Mouse (Mus musculus): Measurements from ENCODE around the gene Rps18. TPM values are rescaled to one million over a fixed set of nuclear protein-coding genes. Genes with fewer than 3 reads are reported as not detected.
"Not testable (repeated sequence)": the region's sequence is repeated elsewhere in the genome, so short reads cannot be mapped to it uniquely, and the experiment has no call there.

The Rps18 gene
- polyA plus RNA-seq, 1 experiment from 2014 or later = 1,812 TPM

- H3K4me3 ChIP-seq (replicated peaks); H3K4me2 ChIP-seq (replicated peaks); H3K9me3 ChIP-seq; ATAC-seq; H3K36me3 ChIP-seq; H3K9ac ChIP-seq; H3K27ac ChIP-seq; H3K27me3 ChIP-seq (replicated peaks); H3K4me1 ChIP-seq (replicated peaks): not testable (repeated sequence)
- WGBS = 72% methylated on average over 6 of the region's 6 CpGs
These were observed 51.7 kb downstream of the Rps18 start for GRCm38 (mm10) chr17:33903911-33904651.

- H3K4me3 ChIP-seq (replicated peaks) = no peak overlapping the region
- no peak overlapping the region for H3K9ac ChIP-seq
- WGBS = 81% methylated on average over 7 of the region's 7 CpGs
- H3K27ac ChIP-seq = no peak overlapping the region
- H3K4me1 ChIP-seq (replicated peaks) = no peaks in the 10 kb centered on the region
- no peak overlapping the region for H3K4me2 ChIP-seq (replicated peaks)
- H3K9me3 ChIP-seq = no peaks in the 10 kb centered on the region
- H3K27me3 ChIP-seq (replicated peaks) = no peaks in the 10 kb centered on the region
- H3K36me3 ChIP-seq = no peaks in the 10 kb centered on the region
- ATAC-seq = no peak
These were observed 53.3 kb downstream of the Rps18 start for GRCm38 (mm10) chr17:33902491-33902890.

- WGBS = 26% methylated on average over 4 of the region's 4 CpGs
- no peak overlapping the region for H3K4me2 ChIP-seq (replicated peaks)
- H3K9me3 ChIP-seq = no peaks in the 10 kb centered on the region
- no peak for ATAC-seq
- no peaks in the 10 kb centered on the region for H3K27me3 ChIP-seq (replicated peaks)
- no peaks in the 10 kb centered on the region for H3K36me3 ChIP-seq
- H3K4me1 ChIP-seq (replicated peaks) = no peaks in the 10 kb centered on the region
- H3K27ac ChIP-seq = no peak overlapping the region
- no peak overlapping the region for H3K4me3 ChIP-seq (replicated peaks)
- no peak overlapping the region for H3K9ac ChIP-seq
These were observed 53.7 kb downstream of the Rps18 start for GRCm38 (mm10) chr17:33902079-33902478.

Other genes starting within 250 kb of the Rps18 start
- gene March2, start 237.3 kb downstream of the Rps18 start, polyA plus RNA-seq (2015; fragmentation: Nextera tagmentation; extraction: Ambion mirVana) = 49.4 and 52.7 TPM in 2 replicates
- gene Rab11b, start 195.5 kb downstream of the Rps18 start, polyA plus RNA-seq (2015; fragmentation: Nextera tagmentation; extraction: Ambion mirVana) = 206 and 218 TPM in 2 replicates
- gene Angptl4, start 174.2 kb downstream of the Rps18 start, polyA plus RNA-seq (2015; fragmentation: Nextera tagmentation; extraction: Ambion mirVana) = 20.7 and 23.4 TPM in 2 replicates
- gene Kank3, start 145.5 kb downstream of the Rps18 start, polyA plus RNA-seq (2015; fragmentation: Nextera tagmentation; extraction: Ambion mirVana) = 23.0 and 30.5 TPM in 2 replicates
- gene Rps28, start 131.4 kb downstream of the Rps18 start, polyA plus RNA-seq (2015; fragmentation: Nextera tagmentation; extraction: Ambion mirVana) = 1,025 and 1,054 TPM in 2 replicates
- gene Ndufa7, start 131.4 kb downstream of the Rps18 start, polyA plus RNA-seq (2015; fragmentation: Nextera tagmentation; extraction: Ambion mirVana) = 492 and 540 TPM in 2 replicates
- 53.3 and 61.3 TPM in 2 replicates for gene Cd320, start 112.9 kb downstream of the Rps18 start, polyA plus RNA-seq (2015; fragmentation: Nextera tagmentation; extraction: Ambion mirVana)
- gene Gm7029, start 82.2 kb downstream of the Rps18 start, polyA plus RNA-seq (2015; fragmentation: Nextera tagmentation; extraction: Ambion mirVana) = not detected in 2 replicates
- 5.7 and 7.1 TPM in 2 replicates for gene Kifc1, start 65.3 kb downstream of the Rps18 start, polyA plus RNA-seq (2015; fragmentation: Nextera tagmentation; extraction: Ambion mirVana)
- 0.18 and 0.21 TPM in 2 replicates for gene Platr17, start 50.9 kb downstream of the Rps18 start, polyA plus RNA-seq (2015; fragmentation: Nextera tagmentation; extraction: Ambion mirVana)
- gene Daxx, start 46.6 kb downstream of the Rps18 start, polyA plus RNA-seq (2015; fragmentation: Nextera tagmentation; extraction: Ambion mirVana) = 37.5 and 39.1 TPM in 2 replicates
- gene Tapbp, start 40.1 kb downstream of the Rps18 start, polyA plus RNA-seq (2015; fragmentation: Nextera tagmentation; extraction: Ambion mirVana) = 35.6 and 39.3 TPM in 2 replicates
- gene Zbtb22, start 40.1 kb downstream of the Rps18 start, polyA plus RNA-seq (2015; fragmentation: Nextera tagmentation; extraction: Ambion mirVana) = 14.4 and 16.2 TPM in 2 replicates
- gene Rgl2, start 26.5 kb downstream of the Rps18 start, polyA plus RNA-seq (2015; fragmentation: Nextera tagmentation; extraction: Ambion mirVana) = 29.2 and 32.9 TPM in 2 replicates
- gene Pfdn6, start 15.7 kb downstream of the Rps18 start, polyA plus RNA-seq (2015; fragmentation: Nextera tagmentation; extraction: Ambion mirVana) = 153 and 159 TPM in 2 replicates
- gene Wdr46, start 15.3 kb downstream of the Rps18 start, polyA plus RNA-seq (2015; fragmentation: Nextera tagmentation; extraction: Ambion mirVana) = 37.1 and 38.5 TPM in 2 replicates
- gene B3galt4, start 4.5 kb downstream of the Rps18 start, polyA plus RNA-seq (2015; fragmentation: Nextera tagmentation; extraction: Ambion mirVana) = 9.8 TPM in 2 replicates
- gene Vps52, start 189 bp downstream of the Rps18 start, polyA plus RNA-seq (2015; fragmentation: Nextera tagmentation; extraction: Ambion mirVana) = 44.0 and 47.4 TPM in 2 replicates
- gene H2-K1, start 44.3 kb upstream of the Rps18 start, polyA plus RNA-seq (2015; fragmentation: Nextera tagmentation; extraction: Ambion mirVana) = 190 and 264 TPM in 2 replicates
- 16.8 and 18.2 TPM in 2 replicates for gene Ring1, start 68.7 kb upstream of the Rps18 start, polyA plus RNA-seq (2015; fragmentation: Nextera tagmentation; extraction: Ambion mirVana)
- 51.5 and 60.9 TPM in 2 replicates for gene H2-Ke6, start 72.1 kb upstream of the Rps18 start, polyA plus RNA-seq (2015; fragmentation: Nextera tagmentation; extraction: Ambion mirVana)
- gene Slc39a7, start 75.7 kb upstream of the Rps18 start, polyA plus RNA-seq (2015; fragmentation: Nextera tagmentation; extraction: Ambion mirVana) = 151 and 172 TPM in 2 replicates
- gene Rxrb, start 75.8 kb upstream of the Rps18 start, polyA plus RNA-seq (2015; fragmentation: Nextera tagmentation; extraction: Ambion mirVana) = 41.8 and 45.0 TPM in 2 replicates
- 0.90 and 1.0 TPM in 2 replicates for gene Col11a2, start 83.4 kb upstream of the Rps18 start, polyA plus RNA-seq (2015; fragmentation: Nextera tagmentation; extraction: Ambion mirVana)
- 0.66 and 0.85 TPM in 2 replicates for gene H2-Oa, start 136.3 kb upstream of the Rps18 start, polyA plus RNA-seq (2015; fragmentation: Nextera tagmentation; extraction: Ambion mirVana)
- gene H2-DMa, start 163.5 kb upstream of the Rps18 start, polyA plus RNA-seq (2015; fragmentation: Nextera tagmentation; extraction: Ambion mirVana) = 11.3 and 13.4 TPM in 2 replicates
- 88.2 and 90.7 TPM in 2 replicates for gene Brd2, start 166.6 kb upstream of the Rps18 start, polyA plus RNA-seq (2015; fragmentation: Nextera tagmentation; extraction: Ambion mirVana)
- 0.68 and 0.83 TPM in 2 replicates for gene H2-DMb2, start 187.3 kb upstream of the Rps18 start, polyA plus RNA-seq (2015; fragmentation: Nextera tagmentation; extraction: Ambion mirVana)
- gene H2-DMb1, start 197.1 kb upstream of the Rps18 start, polyA plus RNA-seq (2015; fragmentation: Nextera tagmentation; extraction: Ambion mirVana) = 3.2 TPM in 2 replicates
- gene Tap1, start 231.6 kb upstream of the Rps18 start, polyA plus RNA-seq (2015; fragmentation: Nextera tagmentation; extraction: Ambion mirVana) = 6.2 and 6.9 TPM in 2 replicates
- 9.3 and 9.4 TPM in 2 replicates for gene Psmb9, start 231.8 kb upstream of the Rps18 start, polyA plus RNA-seq (2015; fragmentation: Nextera tagmentation; extraction: Ambion mirVana)
- gene Psmb8, start 241.7 kb upstream of the Rps18 start, polyA plus RNA-seq (2015; fragmentation: Nextera tagmentation; extraction: Ambion mirVana) = 15.5 and 16.9 TPM in 2 replicates
- 5.3 and 5.6 TPM in 2 replicates for gene Tap2, start 247.5 kb upstream of the Rps18 start, polyA plus RNA-seq (2015; fragmentation: Nextera tagmentation; extraction: Ambion mirVana)

Measured in intestine, embryonic 15.5 days (tissue).